Mouse (Mus musculus): ENCODE measurements around the gene Dyrk3. TPM values are rescaled to one million over a fixed set of nuclear protein-coding genes. Genes with fewer than 3 reads are reported as not detected.

Dyrk3 gene
- polyA plus RNA-seq, 1 experiment from 2014 or later, result 16.3 TPM

Other genes starting within 250 kb of the Dyrk3 start
- gene Il20, start 226.9 kb downstream of the Dyrk3 start, polyA plus RNA-seq (2015; fragmentation: Nextera tagmentation; extraction: Ambion mirVana), result not detected in 2 replicates
- gene Il19, start 198.2 kb downstream of the Dyrk3 start, polyA plus RNA-seq (2015; fragmentation: Nextera tagmentation; extraction: Ambion mirVana), result not detected in 2 replicates
- not detected in 2 replicates for gene Il10, start 118.5 kb downstream of the Dyrk3 start, polyA plus RNA-seq (2015; fragmentation: Nextera tagmentation; extraction: Ambion mirVana)
- 6.4 and 10.8 TPM in 2 replicates for gene Mapkapk2, start 40.5 kb downstream of the Dyrk3 start, polyA plus RNA-seq (2015; fragmentation: Nextera tagmentation; extraction: Ambion mirVana)
- gene Eif2d, start 14.8 kb upstream of the Dyrk3 start, polyA plus RNA-seq (2015; fragmentation: Nextera tagmentation; extraction: Ambion mirVana), result 26.8 and 27.1 TPM in 2 replicates
- 6.3 and 6.8 TPM in 2 replicates for gene Rassf5, start 106.9 kb upstream of the Dyrk3 start, polyA plus RNA-seq (2015; fragmentation: Nextera tagmentation; extraction: Ambion mirVana)
- gene Ikbke, start 141.3 kb upstream of the Dyrk3 start, polyA plus RNA-seq (2015; fragmentation: Nextera tagmentation; extraction: Ambion mirVana), result 9.2 and 10.2 TPM in 2 replicates

Measured in liver, embryonic 16.5 days (tissue).